Mouse (Mus musculus) hindbrain, embryonic 11.5 days (tissue): ENCODE measurements at regions not wholly inside any gene's neighbourhood (a gene's known extent, or its start where the extent isn't known, plus 50 kb on each side); places are given as distances from the start of the nearest gene placed in this dataset.

Source experiments
- ATAC-seq: fragments of 200-750 bp; cut with Nextera tagmentation; 2 replicates; pipeline ENCODE4 v1.8.0; 2017; ENCODE audit warnings: mild to moderate bottlenecking, moderate TSS enrichment, moderate library complexity; ENCODE audit not compliant: low FRiP score
- DNase-seq: peaks from one replicate; pipeline ENCODE4 v3.0.0-alpha.2; 2015; ENCODE audit warnings: low spot score
- H3K27ac ChIP-seq: fragments of 300-500 bp; sonication (generic); 2 replicates; pipeline ENCODE4 v1.5.1; 2014; ENCODE audit warnings: mild to moderate bottlenecking, low read depth, low read length
- H3K27me3 ChIP-seq: fragments of 300-500 bp; sonication (generic); 2 replicates; pipeline ENCODE4 v1.6.1; 2014; ENCODE audit warnings: mild to moderate bottlenecking, low read length, moderate library complexity, mixed read lengths; ENCODE audit not compliant: control insufficient read depth, insufficient read depth
- H3K36me3 ChIP-seq: fragments of 300-500 bp; sonication (generic); 2 replicates; pipeline ENCODE4 v1.6.1; 2014; ENCODE audit warnings: mild to moderate bottlenecking, low read length, moderate library complexity, mixed read lengths; ENCODE audit not compliant: control insufficient read depth, insufficient read depth
- H3K4me1 ChIP-seq: fragments of 300-500 bp; sonication (generic); replicated peaks from 2 replicates; pipeline ENCODE4 v1.6.1; 2014; ENCODE audit warnings: low read length, mixed read lengths; ENCODE audit not compliant: control insufficient read depth, insufficient read depth
- H3K4me2 ChIP-seq: fragments of 300-500 bp; sonication (generic); replicated peaks from 2 replicates; pipeline ENCODE4 v1.6.1; 2014; ENCODE audit warnings: mild to moderate bottlenecking, low read depth, low read length
- H3K4me3 ChIP-seq: fragments of 300-500 bp; sonication (generic); 2 replicates; pipeline ENCODE4 v1.5.1; 2014; ENCODE audit warnings: low read depth, low read length
- H3K9ac ChIP-seq: fragments of 300-500 bp; sonication (generic); 2 replicates; pipeline ENCODE4 v1.6.1; 2014; ENCODE audit warnings: low read depth, low read length
- H3K9me3 ChIP-seq: fragments of 300-500 bp; sonication (generic); 2 replicates; pipeline ENCODE4 v1.6.1; 2016; ENCODE audit warnings: low read length; ENCODE audit not compliant: control insufficient read depth
- WGBS: fragments of 180-500 bp; shearing (Covaris S2); extraction: QIAGEN DNeasy Blood & Tissue Kit; methylation state at CpG from one replicate; pipeline ENCODE4 v1.1.7; 2014; 5-methylcytosine and 5-hydroxymethylcytosine counted together

- ATAC-seq: no peak
- Histone ChIP-seq H3K4me3 (no peak overlapping the region), H3K9me3 (no peaks in the 10 kb centered on the region), H3K9ac (no peak overlapping the region), H3K36me3 (no peaks in the 10 kb centered on the region), H3K27ac (no peak overlapping the region), H3K4me2 (no peak overlapping the region), H3K4me1 (no peaks in the 10 kb centered on the region), H3K27me3 (no peaks in the 10 kb centered on the region)
- 71% methylated on average over 4 of the region's 4 CpGs for WGBS
- DNase-seq: no peak
Measured at GRCm38 (mm10) chr8:96393024-96393423, 504.7 kb upstream of the Got2 start.

- ATAC-seq (no peak), DNase-seq (no peak)
- Histone ChIP-seq H3K9ac (no peak overlapping the region), H3K4me3 (no peak overlapping the region), H3K4me2 (no peak overlapping the region), H3K4me1 (no peaks in the 10 kb centered on the region), H3K27ac (no peak overlapping the region), H3K36me3 (no peaks in the 10 kb centered on the region), H3K27me3 (no peaks in the 10 kb centered on the region), H3K9me3 (no peaks in the 10 kb centered on the region)
- WGBS: 90% methylated on average over 3 of the region's 3 CpGs
Measured at GRCm38 (mm10) chr8:96389251-96389650, 500.9 kb upstream of the Got2 start.

GRCm38 (mm10) chr8:96370500-96370899 is 482.2 kb upstream of the Got2 start:
- Histone ChIP-seq H3K4me1 (no peaks in the 10 kb centered on the region), H3K9me3 (no peaks in the 10 kb centered on the region), H3K4me2 (no peak overlapping the region), H3K27me3 (no peaks in the 10 kb centered on the region), H3K4me3 (no peak overlapping the region), H3K27ac (no peak overlapping the region), H3K9ac (no peak overlapping the region), H3K36me3 (no peaks in the 10 kb centered on the region)
- no peak for ATAC-seq
- DNase-seq: no peak
- WGBS: 80% methylated on average over 9 of the region's 9 CpGs

- Histone ChIP-seq H3K4me3 (no peak overlapping the region), H3K27ac (no peak overlapping the region), H3K27me3 (no peaks in the 10 kb centered on the region), H3K9me3 (no peaks in the 10 kb centered on the region), H3K4me2 (no peak overlapping the region), H3K36me3 (no peaks in the 10 kb centered on the region), H3K4me1 (0 out of 2 replicates have a peak, but pooled peaks cover 3% of the 10 kb centered on the region), H3K9ac (no peak overlapping the region)
- ATAC-seq (peak; percentile 55; the same call in 1 of the 2 replicates), DNase-seq (peak; percentile 22)
- 31% methylated on average over 14 of the region's 14 CpGs for WGBS
Measured at GRCm38 (mm10) chr8:96362853-96363445, 474.6 kb upstream of the Got2 start.

- no peaks in the 10 kb centered on the region for H3K27me3 ChIP-seq
- H3K4me3 ChIP-seq: no peak overlapping the region
- H3K27ac ChIP-seq: no peak overlapping the region
- ATAC-seq: no peak
- H3K9me3 ChIP-seq: no peaks in the 10 kb centered on the region
- H3K36me3 ChIP-seq: no peaks in the 10 kb centered on the region
- WGBS: 81% methylated on average over 6 of the region's 6 CpGs
- no peak overlapping the region for H3K4me2 ChIP-seq
- no peaks in the 10 kb centered on the region for H3K4me1 ChIP-seq
- no peak overlapping the region for H3K9ac ChIP-seq
- no peak for DNase-seq
Measured at GRCm38 (mm10) chr8:96350531-96351069, 462.3 kb upstream of the Got2 start.

- Histone ChIP-seq H3K27me3 (no peaks in the 10 kb centered on the region), H3K36me3 (no peaks in the 10 kb centered on the region), H3K4me1 (no peaks in the 10 kb centered on the region), H3K9ac (no peak overlapping the region), H3K9me3 (no peaks in the 10 kb centered on the region), H3K27ac (no peak overlapping the region), H3K4me2 (no peak overlapping the region), H3K4me3 (no peak overlapping the region)
- ATAC-seq: no peak
- no peak for DNase-seq
- WGBS: 69% methylated on average over 6 of the region's 6 CpGs
Measured at GRCm38 (mm10) chr8:96349503-96349902, 461.2 kb upstream of the Got2 start.

- ATAC-seq (no peak), DNase-seq (no peak)
- H3K9me3 ChIP-seq: no peaks in the 10 kb centered on the region
- WGBS: 84% methylated on average over 3 of the region's 3 CpGs
- no peak overlapping the region for H3K9ac ChIP-seq
- H3K4me2 ChIP-seq: no peak overlapping the region
- H3K4me3 ChIP-seq: no peak overlapping the region
- no peak overlapping the region for H3K27ac ChIP-seq
- H3K27me3 ChIP-seq: no peaks in the 10 kb centered on the region
- no peaks in the 10 kb centered on the region for H3K4me1 ChIP-seq
- H3K36me3 ChIP-seq: no peaks in the 10 kb centered on the region
Measured at GRCm38 (mm10) chr8:96340702-96341101, 452.4 kb upstream of the Got2 start.

- WGBS: 77% methylated on average over 5 of the region's 5 CpGs
- Histone ChIP-seq H3K27ac (no peak overlapping the region), H3K4me3 (no peak overlapping the region), H3K9me3 (no peaks in the 10 kb centered on the region), H3K4me1 (no peaks in the 10 kb centered on the region), H3K9ac (no peak overlapping the region), H3K27me3 (no peaks in the 10 kb centered on the region), H3K36me3 (no peaks in the 10 kb centered on the region), H3K4me2 (no peak overlapping the region)
- peak; percentile 10 for DNase-seq
- no peak for ATAC-seq
Measured at GRCm38 (mm10) chr8:96318367-96318766, 430.0 kb upstream of the Got2 start.

GRCm38 (mm10) chr8:96308989-96309718 is 420.8 kb upstream of the Got2 start:
- Histone ChIP-seq H3K4me3 (no peak overlapping the region), H3K27ac (no peak overlapping the region), H3K4me1 (no peaks in the 10 kb centered on the region), H3K27me3 (no peaks in the 10 kb centered on the region), H3K36me3 (no peaks in the 10 kb centered on the region), H3K9ac (no peak overlapping the region), H3K4me2 (no peak overlapping the region), H3K9me3 (no peaks in the 10 kb centered on the region)
- ATAC-seq (no peak), DNase-seq (no peak)
- WGBS: 83% methylated on average over 12 of the region's 12 CpGs
